Mouse (Mus musculus) cerebellum, adult 11 months (tissue): Measurements from ENCODE around the gene Egfl6.

Experiments used
- DNase-seq: peaks from one replicate; pipeline ENCODE4 v3.0.0; 2022

Egfl6 gene

DNA sequence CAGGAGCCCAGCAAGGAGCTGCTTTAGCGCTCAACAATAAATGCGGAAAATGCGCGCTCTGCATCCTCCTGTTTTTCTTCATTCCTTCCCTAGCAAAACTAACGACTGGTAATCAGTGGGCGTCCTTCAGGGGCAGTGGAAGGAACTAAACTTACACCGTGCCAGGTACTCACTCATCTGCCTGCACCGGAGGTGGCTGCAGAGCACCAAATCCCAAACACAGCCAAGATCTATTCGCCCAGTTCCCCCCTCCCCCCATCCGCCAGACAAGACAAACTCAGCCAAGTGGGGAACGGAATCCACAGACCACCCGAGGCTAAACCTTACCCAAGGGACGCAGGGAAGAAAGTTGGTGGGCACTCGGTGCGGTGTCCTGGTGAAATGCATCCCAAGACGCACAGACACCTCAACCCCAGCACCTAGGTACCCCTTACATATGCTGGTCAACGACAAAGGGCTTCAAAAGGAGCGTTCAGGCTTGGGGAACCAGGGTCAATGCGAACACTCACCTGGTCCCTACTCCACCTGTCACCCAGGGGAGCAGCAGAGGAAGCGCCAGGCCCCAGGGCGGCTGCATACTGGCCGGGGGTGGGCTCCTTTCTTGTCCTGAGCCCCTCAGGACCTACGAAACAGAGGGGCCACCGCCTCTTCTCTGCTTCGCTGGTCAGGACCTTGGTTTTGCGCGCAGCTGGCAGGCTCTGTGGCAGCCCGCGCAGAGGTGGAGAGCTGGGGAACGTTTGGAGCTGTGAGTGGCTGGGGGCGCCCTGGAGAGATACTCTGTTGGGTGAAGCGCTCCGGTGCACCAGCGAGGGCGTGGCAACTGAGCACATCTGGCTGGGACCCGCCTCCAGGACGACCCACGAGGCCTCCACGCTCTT, at the start of gene Egfl6:
Egfl6 (minus strand) TSS at position 774 of the 878 bp plus-strand sequence.
- DNase-seq: no peak

- no peak for DNase-seq
These were observed 41.5 kb upstream of the Egfl6 start for GRCm38 (mm10) chrX:166626866-166627570.

GRCm38 (mm10) chrX:166626174-166626573, 40.7 kb upstream of the Egfl6 start:
- no peak for DNase-seq

DNA sequence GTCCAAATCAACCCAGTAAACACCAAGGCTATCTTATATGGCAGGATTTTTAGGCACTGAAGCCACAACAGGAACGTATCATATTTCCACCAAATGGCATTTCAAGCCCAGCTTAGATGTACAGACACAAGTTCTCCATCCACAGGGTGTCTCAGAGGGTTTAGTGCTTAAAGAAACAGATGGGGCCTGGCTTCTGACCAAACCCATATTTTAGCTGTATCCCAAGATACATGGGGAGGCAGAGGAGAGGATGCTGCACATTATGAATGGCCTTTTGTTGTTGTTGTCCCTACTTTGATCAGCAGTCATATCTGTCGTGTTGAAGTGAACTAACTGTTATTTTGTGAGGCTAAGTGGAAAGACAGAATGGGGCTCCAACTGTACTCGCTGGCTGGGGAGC, 37.7 kb upstream of the Egfl6 start:
- DNase-seq: no peak

DNA sequence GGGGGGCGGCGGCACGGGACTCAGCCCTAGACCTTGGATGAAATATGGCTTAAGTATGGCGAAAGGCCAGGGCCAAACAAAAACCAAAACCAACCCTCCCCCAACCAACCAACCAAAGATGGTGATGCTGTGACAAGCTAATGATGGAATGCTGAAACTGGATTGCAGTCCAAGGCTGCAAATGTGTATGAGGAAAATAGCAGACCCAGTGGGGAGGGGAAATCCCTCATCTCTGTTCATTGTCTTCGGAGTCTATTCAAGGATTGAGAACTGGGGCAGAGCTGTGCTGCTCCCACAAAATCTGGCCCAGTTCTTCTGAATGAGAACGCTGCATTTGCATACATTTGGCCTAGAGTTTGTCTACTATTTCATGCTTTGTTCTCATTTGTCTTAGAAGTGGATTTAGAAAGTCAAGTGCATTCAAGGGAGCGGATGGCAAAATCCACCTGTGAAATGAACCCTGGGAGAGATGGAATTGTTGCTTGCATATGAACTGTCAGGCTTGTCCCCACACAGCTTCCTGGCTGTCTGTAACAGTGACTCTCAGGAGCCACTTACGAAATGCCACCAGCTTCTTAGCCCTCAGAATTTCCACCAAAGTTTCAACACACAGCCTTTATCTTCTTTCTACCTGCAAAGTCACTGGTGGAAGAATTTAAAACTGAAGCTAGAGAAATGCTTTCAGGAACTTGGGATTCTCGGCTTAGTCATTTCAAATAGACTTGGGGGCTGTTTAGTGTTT, 36.2 kb upstream of the Egfl6 start:
- no peak for DNase-seq

DNA sequence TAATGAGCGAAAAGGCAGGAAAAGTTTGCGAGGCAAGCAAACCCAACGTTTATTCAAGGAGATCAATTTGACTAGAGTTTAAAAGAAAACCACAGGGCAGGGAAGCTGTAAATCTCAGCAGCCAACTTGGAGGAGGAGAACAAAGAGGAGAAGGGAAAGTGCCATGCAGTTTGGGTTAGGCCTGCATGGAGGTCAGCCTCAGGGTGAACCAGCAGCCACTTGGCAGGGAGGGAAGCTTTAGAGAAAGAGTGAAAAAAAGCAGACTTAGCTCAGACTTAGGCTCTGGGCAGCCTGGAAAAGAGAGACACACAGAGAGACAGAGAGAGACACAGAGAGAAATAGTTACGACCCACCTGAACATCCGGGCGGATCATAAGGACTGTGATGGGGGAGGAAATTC, 35.4 kb upstream of the Egfl6 start:
- no peak for DNase-seq

- DNase-seq: no peak
These were observed 33.6 kb upstream of the Egfl6 start for GRCm38 (mm10) chrX:166619084-166619483.

GRCm38 (mm10) chrX:166615191-166615590, 29.7 kb upstream of the Egfl6 start:
- no peak for DNase-seq

GRCm38 (mm10) chrX:166576111-166576510, 9.4 kb downstream of the Egfl6 start:
- DNase-seq: no peak

DNA sequence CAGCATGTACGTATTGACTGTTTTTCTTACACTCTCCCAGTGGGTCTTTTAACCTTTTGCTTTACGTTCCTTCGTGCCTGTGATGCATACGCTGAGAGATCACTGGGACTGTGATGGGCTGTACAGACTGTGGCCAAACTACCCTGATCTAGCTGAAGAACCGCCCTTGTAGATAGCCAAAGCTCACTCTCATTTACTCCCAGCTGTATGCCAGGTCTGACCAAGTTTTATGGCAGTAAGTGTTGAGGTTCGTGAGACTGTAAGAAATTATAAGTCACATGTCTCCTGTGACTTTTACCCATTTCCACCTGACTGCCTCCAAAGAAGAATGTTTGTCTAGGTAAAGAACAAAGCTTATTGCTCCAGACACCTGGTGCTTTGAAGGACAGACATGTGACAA, 19.5 kb downstream of the Egfl6 start:
- no peak for DNase-seq

DNA sequence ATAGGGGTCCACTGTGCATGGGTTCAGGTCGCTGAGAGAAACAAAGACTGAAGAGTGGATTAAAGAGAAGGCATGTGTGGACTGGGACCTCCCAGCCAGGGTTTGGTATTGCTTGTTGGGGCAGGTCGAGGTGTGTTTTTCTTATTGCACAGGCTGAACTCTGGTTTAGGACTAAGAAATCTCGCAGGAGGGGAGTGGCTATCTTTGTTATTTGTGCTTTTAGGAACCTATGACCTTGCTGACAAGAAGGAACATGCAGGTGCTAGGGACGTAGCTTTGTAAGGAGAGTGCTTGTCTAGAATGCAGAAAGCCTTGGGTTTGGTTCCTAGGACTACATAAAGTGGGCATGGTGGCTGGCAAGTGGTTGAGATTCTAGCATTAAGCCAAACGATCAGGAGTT, 20.1 kb downstream of the Egfl6 start:
- DNase-seq: no peak

DNA sequence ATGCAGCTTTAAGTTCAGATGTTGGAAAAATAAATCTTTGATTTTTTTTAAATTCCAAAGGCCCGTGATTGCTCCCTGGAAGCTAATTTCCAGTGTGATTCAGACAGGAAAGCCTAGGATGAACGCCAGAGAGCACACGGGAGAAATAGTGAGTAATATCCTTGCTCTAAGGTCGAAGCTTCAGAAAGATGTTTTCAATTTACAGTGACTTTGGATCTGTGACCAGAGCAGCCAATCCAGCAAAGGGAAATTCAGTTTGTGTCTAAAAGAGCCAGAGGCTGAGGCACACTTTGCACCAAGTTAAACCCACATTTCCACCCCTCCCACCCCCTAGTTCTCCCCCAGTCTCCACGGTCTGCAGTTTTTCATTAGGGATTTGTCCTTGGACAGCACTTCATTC, 20.6 kb downstream of the Egfl6 start:
- DNase-seq: no peak

GRCm38 (mm10) chrX:166559333-166559732, 26.2 kb downstream of the Egfl6 start:
- DNase-seq: no peak

DNA sequence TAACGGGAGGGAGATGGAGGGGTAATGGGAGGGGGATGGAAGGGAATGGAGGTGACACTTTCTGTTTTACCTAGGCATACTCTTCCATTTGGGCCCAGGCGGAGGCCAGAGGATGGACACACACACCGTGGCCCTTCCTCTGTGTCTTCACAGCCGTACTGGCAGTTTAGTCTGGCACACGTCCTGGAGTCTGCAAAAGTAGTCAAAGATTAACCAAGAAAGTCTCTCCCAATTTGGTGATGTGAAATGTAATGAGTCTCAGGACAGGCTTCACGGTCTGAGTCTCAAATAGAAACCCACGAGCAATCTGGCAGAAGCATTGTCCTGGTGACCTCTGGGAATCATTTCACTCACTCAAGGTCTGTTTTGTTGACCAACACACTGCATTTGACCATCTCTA, 33.2 kb downstream of the Egfl6 start:
- DNase-seq: no peak

- no peak for DNase-seq
These were observed 39.0 kb downstream of the Egfl6 start for GRCm38 (mm10) chrX:166546495-166546894.

- no peak for DNase-seq
These were observed 50.4 kb downstream of the Egfl6 start for GRCm38 (mm10) chrX:166535138-166535537.

DNA sequence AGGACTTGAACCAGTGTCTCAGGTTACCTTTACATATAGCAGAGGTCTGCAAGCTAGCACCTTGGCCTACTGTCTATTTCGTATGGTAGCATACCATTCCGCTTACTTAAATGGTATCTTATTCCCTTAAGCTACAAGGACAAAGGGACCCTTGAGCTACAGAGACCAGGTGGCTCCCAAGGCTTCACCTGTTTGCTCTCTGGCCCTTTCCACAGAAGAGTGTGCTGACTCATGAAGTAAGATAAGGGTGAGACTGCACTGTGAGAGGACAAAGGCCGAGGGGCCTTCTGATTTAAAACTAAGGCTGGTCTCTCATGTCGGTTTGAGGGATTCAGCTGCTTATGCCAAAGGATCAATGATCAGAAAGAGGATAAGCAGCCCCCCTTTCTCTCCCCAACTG, 52.1 kb downstream of the Egfl6 start:
- DNase-seq: no peak

DNA sequence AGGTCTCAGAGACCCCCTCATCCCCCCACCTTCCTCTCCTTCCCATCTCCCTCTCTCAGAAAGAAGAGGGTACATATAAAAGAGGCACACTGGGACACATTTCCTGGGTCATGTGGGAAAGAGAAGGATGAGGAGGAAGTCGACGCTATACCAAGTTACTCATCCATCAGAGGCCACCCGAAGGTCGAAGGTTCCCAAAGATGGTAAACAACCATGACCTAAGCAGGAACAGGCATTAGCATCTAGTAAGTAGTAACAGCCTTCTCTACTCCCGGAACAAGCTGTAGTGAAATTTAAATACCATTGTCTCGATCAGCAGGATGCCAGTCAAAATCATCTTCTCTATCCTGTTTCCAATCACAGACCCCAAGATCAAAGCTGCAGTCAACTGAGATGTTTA, 53.8 kb downstream of the Egfl6 start:
- no peak for DNase-seq

DNA sequence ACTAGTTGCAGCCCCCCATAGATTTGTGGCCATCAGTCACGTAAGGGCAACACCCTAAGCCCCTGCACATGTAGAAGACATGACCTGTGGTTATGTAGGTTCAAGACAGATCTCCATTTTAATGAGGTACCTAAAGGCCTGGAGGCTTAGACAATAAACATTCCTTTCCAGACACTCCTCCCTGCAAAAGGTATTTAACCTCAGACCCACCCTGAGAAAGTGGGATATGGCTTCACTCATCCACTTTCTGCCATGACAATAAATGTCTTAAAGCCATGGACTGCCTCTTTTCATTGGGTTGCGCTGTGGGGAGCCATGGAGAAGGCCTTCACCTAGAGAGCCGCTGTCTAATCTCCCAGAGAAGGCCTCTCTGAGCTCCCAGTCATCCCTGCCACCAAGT, 57.4 kb downstream of the Egfl6 start:
- no peak for DNase-seq

GRCm38 (mm10) chrX:166525637-166526315, 59.7 kb downstream of the Egfl6 start:
- no peak for DNase-seq

DNA sequence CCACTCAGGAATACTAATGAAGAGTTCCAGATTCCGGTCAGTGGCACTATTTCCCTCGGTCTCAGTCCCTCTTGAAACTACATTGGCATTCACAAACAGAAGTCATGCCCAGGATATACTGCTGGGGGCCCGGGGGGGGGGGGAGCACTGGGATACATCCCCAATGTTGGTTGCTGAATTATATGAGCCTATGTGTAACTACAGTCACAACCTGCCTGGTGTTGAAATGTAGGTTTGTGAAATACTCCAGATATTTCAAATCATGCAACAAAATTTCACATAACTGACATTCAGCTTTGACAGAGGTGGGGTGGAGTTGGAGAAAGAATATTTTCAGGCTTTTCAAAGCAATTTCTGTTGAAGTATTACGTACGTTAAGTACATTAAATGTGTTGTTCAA, 64.7 kb downstream of the Egfl6 start:
- DNase-seq: no peak

DNA sequence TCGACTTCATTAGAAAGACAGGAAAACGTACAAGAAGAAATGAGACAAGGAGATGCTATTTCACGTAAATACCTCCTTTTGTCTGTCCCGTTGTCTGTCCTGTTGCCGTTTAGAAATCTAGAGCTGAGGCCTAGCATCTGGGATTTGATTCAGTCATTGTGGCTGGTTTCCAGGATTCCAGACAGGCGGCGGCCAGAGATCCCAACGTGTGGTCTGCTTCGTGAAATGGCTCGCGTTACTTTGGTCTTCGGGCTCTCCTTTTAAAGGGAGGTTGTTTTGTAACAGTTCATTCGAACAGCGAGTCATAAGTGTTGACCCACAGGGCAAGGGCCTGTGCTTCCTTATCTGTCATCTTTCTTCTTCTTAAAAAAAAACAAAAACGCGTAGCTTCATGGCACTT, 67.2 kb downstream of the Egfl6 start, which contains the start of gene Tceanc:
Tceanc (minus strand) TSS at position 223 of the 400 bp plus-strand sequence.
- no peak for DNase-seq

DNA sequence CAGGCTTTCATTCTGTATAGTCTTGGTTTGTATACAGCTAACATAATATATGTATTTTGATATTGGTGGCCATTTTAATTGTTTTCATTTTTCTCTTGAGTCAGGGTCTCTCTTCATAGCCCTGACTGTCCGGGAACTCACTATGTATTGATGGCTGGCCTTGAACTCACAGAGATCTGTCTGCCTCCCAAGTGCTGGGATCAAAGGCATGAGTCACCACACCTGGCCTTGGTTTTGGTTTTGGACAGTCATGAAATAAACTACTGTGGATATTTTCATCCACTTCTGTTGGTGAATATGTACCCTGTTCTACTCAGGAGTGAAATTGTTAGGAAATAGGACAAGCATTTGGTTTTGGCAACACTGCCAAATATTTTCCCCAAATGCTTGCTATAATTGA, 68.9 kb downstream of the Egfl6 start:
- no peak for DNase-seq
